Mouse (Mus musculus) megakaryocyte progenitor cell, adult 5-6 weeks (primary cell): ENCODE data around the gene Sdad1. TPM values are rescaled to one million over a fixed set of nuclear protein-coding genes. Genes with fewer than 3 reads are reported as not detected.

Experiments used
- ATAC-seq: replicated peaks from 2 replicates; pipeline ENCODE4 v1.8.0; 2016; ENCODE audit warnings: mild to moderate bottlenecking, moderate TSS enrichment, inconsistent platforms; ENCODE audit not compliant: poor library complexity
- total RNA-seq, 2 experiments: library from RNA; stranded (forward) in 1 of 2; stranded (reverse) in 1 of 2; fragments of 157-497, 149-512 nt in 1 of 2; fragments of 200-1000 nt in 1 of 2; gene quantifications; 2 replicates each; pipeline versions ENCODE4 v1.2.3 to v1.2.4; 2015 to 2017

Gene Sdad1
- total RNA-seq, 2 experiments from 2014 or later, result 39.5 to 69.5 TPM

DNA sequence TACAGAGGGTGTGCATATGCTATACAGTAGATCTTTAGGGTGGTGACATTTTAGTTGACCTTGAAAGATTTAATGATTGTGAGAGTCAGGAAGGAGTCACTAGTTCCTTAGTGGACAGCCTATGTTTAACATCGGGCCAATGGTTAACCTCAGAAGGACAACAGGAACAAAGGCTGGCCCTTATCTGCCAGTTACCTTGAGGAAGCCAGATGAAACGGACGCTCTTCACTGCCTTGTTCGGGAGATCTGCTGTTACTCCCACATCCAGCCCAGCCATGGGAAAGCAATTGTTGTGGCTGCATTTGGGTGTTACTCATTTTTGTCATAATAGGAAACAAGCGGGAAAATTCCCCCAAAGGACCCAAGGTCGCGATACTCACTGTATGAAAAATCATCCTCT is 3.5 kb upstream of the Sdad1 start:
- no peak for ATAC-seq

DNA sequence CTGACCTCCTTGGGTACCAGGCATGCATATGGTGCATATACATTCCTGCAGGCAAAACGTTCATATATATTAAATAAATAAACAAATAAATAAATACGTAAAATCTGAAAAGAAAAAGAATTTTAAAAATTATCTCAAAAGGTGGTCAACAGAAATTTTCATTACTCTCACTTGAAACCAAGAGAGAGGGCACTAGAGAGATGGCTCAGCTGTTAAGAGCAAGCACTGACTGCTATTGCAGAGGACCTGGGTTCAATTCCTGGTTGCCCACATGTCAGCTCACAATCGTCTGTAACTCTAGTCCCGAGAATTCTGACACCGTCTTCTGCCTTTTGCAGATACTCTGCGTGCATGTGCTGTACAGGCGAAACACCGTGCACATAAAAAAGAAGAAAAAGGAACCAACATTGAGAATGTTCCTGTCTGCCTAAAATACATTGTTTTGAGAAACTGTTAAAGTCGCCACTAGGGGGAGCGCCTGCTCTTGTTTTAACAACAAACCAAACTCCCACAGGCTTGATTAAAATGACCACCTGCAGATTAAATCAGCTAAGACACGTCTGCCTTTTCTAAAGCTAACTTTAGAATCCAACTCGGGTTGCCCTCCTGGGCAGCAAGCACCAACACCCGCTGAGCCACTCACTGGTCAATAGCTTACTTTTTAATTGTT is 1.9 kb upstream of the Sdad1 start:
- ATAC-seq, result peak; percentile 62

- ATAC-seq, result no peak
Measured at GRCm38 (mm10) chr5:92304291-92304690, 6.0 kb downstream of the Sdad1 start.

DNA sequence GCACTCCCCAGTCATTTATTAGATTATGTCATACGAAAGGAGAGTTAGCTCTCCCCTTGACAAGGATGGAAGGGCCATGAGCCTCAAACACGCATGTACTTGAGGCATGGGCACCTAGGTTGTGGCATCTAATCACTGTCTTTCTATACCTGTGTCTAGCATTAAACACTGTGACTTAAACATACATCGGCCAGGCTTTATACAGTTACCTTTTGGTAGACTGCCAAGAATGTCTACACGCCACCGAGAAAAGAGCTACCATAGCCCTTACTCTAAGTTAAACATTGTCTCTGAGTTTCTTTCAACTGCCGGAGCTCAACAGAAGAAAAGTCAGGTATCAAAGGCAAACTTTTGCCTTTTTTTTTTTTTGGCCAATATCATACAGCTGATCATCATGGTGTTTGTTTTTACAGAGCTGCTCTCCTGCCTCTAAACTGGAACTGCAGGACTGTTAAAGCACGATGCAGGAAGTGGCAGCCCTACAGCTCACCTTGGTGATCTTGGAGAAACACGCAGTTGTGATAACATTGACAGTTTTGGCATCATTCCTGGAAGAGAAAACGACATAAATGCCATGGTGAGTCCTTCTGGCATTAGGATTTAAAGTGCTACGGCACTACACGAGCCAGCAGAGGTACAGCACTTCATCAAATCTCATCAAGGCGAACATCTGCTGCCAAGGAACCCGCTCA is 8.0 kb downstream of the Sdad1 start:
- no peak for ATAC-seq

DNA sequence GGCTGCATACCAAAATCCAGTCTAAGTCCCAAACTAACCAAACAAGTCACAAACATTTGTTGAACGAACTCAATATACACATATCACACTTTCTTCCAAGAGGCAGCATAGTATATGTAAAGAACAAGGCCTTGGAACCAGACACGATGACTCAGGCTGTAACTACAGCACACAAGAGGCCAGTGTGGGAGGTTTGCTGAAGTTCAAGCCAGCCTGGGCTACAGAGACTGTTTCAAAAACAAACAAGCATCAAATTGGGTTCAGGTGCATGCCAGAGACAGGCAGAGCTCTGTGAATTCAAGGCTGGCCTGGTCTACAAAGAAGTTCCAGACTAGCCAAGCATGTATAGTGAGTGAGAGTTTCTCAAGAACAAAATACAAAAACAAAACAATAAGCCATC is 15.8 kb downstream of the Sdad1 start:
- ATAC-seq, result no peak

DNA sequence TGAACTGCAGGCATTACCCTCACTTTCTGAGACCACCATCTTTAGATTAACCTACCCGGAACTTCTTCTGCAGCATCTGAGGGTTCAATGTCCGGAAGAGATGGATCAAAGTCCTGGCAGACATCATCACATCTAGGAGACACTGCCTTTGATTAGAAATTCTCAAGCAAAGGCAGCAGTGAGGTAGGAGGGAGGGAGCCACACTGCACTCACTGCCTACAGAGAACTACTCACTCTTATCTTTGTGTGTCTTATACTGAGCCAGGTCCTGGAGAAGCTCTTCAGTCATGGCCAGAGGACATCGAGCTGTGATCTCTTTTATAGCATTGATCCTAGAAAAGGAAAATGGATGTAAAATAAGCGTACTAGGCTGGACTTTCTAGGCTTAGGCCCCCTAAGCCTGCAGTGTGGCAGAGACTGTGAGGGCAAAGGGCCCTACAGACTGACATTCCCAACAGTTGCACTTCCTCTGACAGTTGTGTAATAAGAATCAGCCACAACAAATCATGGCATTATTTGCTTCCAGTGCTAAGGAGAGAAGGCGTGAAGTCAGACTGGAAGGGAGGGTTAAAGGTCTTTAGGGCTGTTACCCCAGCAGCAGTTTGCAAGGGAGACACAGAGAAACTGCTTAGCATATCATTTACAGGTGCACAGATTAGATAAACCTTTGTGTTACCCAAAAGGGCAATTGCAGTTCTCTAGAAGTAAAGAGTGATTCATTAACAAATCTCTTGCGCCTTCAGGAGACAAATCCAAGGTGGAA is 18.4 kb downstream of the Sdad1 start:
- peak; percentile 37; the same call in 1 of the 2 replicates for ATAC-seq

GRCm38 (mm10) chr5:92287840-92288239 is 22.4 kb downstream of the Sdad1 start:
- ATAC-seq, result no peak

DNA sequence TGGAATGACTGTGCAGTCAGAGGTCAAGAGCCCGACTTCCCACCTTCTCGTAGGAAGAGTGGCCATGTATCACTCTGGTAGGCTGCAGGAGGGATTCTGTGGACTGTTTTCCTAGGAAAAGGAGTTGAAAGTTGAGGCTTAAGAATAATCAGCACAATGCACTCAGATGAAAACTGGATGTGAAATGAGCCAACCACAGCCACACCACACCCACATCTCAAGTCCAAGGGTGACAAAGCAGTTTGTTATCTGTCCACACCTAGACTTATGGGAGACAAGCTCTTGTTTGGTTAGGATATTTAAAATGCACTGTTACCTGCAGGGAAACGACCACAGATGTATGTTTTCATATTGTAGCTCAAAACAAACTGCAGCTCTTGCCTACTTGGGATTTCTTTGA is 27.2 kb downstream of the Sdad1 start:
- ATAC-seq, result peak; percentile 70

- no peak for ATAC-seq
Measured at GRCm38 (mm10) chr5:92282571-92282970, 27.7 kb downstream of the Sdad1 start.

GRCm38 (mm10) chr5:92278942-92279537 is 31.2 kb downstream of the Sdad1 start:
- peak; percentile 68 for ATAC-seq

GRCm38 (mm10) chr5:92277437-92278394 is 32.6 kb downstream of the Sdad1 start, which contains the start of gene Naaa:
TSS of gene Naaa (minus strand) at chr5:92278170.
- ATAC-seq, result peak; percentile 83

DNA sequence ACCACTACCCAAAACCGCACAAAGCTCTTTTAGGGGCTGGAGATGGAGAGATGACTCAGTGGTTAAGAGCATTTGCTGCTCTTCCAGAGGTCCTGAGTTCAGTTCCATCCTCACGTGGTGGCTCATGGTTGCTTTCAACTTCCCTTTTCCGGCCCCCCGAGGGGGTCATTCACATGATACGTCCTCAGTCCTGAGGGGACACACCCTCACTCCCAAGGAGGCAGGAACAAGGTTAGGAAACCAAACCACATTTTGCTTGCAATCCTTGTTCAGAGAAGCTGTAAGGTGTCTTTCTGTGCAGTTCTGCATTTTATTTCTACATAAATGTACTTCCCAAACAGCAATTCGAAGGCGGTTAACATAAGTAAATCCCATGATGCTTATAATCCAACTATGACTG is 39.8 kb downstream of the Sdad1 start:
- ATAC-seq, result peak; percentile 91

DNA sequence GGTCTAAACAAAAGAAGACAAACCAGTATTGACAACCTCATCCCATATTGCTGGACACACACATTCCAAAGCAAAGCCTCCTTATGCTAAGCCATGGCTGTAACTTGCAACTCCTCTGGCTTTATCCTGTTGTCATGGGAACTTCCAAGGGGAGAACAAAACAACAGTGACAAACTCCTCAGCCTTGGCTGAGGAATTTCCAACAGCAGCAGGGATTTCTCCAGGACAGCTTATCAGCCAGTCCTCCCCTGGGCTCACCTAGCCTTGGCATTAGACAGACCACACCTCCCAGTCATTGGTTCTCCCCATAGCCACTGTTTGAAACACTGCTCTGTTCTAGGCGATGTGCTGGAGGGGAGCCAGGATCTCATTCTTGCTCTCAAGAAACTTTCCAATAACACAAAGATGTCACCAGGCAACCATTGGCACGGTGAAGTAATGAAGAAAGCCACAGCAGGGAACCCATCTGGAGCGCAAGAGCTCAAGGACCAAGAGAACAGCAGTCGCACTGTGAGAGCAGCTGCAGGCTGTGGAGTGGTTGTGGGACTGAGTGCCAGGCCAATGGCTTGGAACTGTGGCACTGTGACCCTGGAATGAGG is 46.4 kb downstream of the Sdad1 start:
- no peak for ATAC-seq

- peak; percentile 75 for ATAC-seq
Measured at GRCm38 (mm10) chr5:92262646-92263045, 47.6 kb downstream of the Sdad1 start.

GRCm38 (mm10) chr5:92256218-92256617 is 54.1 kb downstream of the Sdad1 start, which contains the start of gene Ppef2:
TSS of gene Ppef2 (minus strand) at chr5:92256278.
- ATAC-seq, result no peak; the same call in 1 of the 2 replicates

DNA sequence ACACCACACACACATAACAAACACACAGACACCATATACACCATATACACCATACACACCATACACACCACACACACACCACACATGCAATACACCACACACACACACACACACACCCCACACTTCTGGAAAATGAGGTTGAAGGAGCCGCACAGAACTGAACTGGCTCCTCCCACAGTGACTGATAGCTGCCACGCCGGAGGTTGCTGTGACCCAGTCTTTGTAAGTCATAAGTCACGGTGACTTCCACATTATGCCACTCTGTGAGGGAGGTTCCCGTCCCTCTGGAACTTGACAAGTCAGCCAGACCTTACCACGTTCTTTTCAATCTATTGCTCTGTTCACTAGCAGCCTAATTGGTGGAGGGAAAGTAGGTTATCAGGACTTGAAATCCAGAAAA is 55.8 kb downstream of the Sdad1 start:
- peak; percentile 70 for ATAC-seq

DNA sequence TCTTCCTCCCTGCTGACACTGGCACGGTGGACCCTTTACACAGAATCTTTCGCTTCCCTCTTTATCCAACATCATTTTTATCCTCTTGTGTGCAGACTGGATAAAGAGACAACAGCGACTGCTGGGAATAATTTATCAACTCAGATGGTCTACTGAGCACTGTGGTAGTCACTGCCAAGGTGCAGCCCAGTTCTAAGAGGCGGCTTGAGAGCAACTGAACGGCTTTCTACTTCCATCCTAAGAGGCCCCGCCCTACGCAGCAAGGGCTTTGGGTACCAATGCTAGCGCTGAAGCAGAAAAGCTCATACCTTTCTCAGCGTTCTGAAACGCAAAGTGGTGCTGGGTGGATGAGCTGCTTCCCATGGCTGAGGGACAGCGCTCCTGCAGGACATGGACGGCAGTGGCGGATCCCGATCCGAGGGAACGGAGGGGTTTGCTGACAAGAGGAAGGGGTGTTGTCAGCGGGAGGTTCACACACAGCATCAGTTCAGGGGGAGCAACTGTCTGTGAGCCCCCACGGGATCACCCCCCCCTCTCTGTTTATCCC is 57.4 kb downstream of the Sdad1 start:
- no peak for ATAC-seq

DNA sequence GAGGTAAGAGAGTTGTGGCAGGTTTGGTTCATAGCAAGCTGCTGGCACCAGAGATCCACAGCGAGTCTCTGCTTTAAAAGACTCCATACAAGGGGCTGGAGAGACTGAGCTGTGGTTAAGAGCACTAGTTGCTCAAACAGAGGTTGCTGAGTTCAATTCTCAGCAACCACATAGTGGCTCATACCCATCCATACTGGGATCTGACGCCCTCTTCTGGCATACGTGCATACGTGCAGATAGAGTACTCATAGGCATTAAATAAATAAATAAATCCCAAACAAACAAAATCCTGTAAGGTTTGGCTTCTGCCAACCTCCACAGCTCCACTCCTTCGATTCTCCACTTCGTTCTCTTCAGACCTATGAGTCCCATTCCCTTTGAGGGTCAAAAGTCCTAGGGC is 58.2 kb downstream of the Sdad1 start:
- no peak for ATAC-seq

DNA sequence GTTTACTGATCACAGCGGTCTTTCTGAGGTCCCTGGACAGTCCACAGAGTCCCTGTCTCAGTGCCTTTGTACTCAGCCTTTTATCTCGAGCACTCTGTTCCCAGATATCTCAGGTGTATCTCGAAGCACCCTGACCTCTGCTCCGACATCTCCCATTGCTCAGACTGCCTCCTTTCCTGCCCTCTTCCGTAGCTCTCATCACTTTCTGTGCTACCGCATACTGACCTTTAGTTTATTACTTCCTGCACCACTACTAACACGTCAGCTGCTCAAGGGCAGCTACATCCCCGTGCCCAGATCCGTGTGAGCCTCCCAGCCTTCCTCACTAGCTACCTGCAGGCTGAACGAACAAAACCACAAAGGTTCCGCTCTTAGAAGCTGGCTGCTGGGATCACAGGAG is 61.7 kb downstream of the Sdad1 start:
- ATAC-seq, result no peak
